Mouse (Mus musculus): ENCODE data around the gene Ikzf4.
A peak's percentile ranks its signal among the peaks of the same experiment; 100 is the strongest.

Gene Ikzf4

DNA sequence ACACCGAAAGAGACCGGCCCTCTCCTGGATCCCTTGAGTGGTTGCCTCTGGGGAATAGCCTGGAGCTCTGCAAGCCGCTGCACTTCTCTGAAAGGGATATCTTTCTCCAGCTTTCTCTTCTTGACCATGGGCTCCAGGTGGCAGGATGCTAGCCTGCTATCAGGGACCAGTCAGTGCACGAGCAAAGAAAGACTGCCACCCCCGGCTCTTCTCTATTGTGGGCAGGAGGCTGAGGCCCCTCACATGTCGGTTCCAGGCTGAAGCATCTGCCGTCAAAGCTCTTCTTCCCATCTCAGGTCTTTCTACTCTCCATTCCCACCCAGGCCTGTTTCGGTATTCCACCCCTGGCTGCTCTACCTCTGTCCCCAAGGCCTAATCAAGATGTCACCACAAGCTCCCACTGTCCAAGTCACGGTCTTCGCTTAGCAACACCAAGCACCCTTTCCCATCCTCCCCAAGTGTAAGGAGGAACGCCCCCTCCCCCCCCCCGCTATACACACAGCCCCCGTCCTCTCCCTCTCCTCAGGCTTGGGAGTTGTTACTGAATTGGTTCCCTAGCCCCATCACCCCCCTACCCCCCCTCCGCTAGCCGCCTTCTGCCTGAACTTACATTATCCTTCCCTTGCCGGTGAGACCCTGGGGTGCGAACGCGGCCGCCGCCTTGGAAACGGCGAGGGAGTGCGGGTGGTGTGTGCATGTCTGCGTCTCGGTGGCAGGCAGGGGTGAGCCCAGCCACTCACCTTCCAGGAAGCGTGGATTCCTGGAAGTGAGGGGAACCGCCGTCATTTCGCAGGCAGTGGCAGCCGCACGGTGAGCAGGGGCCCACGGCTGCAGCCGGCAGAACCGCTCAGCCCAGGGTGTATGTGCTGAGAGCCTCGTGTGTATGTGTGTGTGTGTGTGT lies at the start of gene Ikzf4:
Gene Ikzf4, minus strand, starts transcription at position 881 of the 901 bp plus-strand sequence.
- peak in 1 of 2 experiments; percentile 49 for DNase-seq (ENCODE audit: low spot score in 2 of 2)

DNA sequence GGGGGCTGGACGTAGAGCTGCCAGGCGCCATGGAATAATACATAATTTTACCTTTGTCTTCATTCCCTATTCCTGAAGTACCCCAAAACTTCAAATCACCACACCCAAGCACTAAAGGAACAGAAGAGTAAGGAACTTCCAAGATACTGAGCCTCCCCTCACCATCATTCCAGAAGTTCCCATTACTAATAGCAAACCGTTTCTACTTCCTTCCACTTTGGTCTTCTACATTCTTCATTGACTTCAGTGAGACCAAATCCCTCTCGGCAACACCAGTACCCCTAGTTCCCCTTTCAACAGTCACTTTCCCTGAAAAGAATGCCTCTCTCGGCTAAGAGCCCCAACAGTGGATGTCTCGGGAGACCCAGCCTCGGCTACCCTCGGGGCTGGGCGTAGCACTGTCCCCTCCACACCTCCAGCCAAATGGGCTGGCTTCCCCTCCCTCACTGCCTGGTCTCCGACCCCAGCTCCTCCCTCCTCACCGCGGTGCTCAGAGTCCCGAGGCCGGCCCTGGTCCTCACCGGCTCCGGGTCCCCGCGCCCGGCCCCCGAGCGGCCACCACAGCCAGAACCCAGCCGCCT lies 49.7 kb upstream of the Ikzf4 start:
- DNase-seq (ENCODE audit: low spot score in 2 of 2) = no peak

GRCm38 (mm10) chr10:128674469-128675008 lies 28.7 kb upstream of the Ikzf4 start:
- no peak for DNase-seq (ENCODE audit: low spot score in 2 of 2)

DNA sequence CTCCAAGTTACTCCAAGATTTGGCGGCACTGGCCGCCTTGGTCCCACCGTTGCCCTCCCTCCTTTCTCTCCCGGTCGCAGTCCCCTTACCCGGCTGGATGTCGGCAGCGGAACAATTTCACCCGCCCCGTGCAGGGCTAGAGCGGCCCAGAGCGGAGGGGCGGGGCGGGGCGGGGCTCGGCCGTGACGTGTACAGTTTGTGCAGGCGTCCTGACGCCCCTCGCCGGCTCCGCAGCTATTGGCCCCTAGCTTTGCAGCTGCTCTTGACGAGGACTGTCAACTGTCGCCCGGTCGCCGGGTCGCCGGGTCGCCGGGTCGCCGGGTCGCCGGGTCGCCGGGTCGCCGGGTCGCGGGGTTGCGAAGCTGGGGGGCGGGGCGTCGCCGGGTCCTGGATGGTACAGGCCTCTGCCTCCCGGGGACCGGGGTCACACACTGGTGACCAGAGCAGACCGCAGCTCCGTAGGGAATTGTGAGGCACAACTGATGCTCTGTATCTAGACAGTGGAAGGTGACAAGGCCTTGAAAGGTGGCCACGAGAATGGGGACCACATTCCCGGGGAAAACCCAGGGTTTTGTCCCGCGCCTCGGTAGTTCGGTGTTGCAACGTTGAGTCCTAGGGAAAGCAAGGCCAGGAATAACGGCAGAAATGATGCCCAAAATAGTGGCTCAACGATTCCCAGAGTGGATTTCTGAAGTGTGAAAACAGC lies 28.1 kb upstream of the Ikzf4 start, which contains the start of gene Suox:
Gene Suox, minus strand, starts transcription at position 311 of the 706 bp plus-strand sequence.
- peak; percentile 56 to 75 for DNase-seq (ENCODE audit: low spot score in 2 of 2)

DNA sequence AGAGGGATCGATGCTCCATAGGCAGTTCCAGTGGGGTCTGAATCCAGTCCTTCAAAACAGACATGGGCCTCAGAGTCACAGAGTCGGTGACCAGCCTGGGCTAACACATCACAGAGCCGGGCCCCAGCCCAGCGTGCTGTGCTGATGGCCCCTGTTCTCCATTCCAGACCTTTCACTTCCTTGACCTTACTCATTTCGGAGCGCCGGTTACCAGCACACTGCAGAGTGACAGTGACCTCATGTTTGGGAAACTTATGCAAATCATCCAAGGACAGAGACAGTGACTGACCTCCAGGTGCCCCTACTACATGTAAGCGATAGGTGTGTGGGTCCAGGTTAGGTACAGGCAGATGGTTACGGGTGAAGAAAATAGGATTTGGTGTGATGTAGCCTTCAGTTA lies 25.4 kb upstream of the Ikzf4 start:
- no peak for DNase-seq (ENCODE audit: low spot score in 2 of 2)

GRCm38 (mm10) chr10:128668790-128669672 lies 23.2 kb upstream of the Ikzf4 start:
- peak; percentile 54 to 63 for DNase-seq (ENCODE audit: low spot score in 2 of 2)

- no peak for DNase-seq (ENCODE audit: low spot score in 2 of 2)
Measured at GRCm38 (mm10) chr10:128665806-128666205, 20.0 kb upstream of the Ikzf4 start.

DNA sequence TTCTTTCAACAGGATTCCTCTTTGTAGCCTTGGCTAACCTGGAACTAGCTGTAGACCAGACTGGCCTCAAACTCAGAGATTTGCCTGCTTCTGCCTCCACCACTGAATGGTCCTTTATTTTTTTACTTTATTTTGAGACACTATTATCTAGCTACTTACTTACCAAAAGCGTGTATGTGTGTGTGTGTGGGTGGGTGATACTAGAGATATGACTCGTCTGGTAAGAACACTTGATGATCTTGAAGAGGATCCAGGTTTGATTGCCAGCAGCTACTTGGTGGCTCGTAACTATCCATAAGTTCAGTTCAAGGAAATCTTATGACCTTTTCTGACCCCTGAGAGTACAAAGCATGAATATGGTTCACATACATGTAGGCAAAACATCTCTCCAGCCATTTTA lies 19.5 kb upstream of the Ikzf4 start:
- no peak for DNase-seq (ENCODE audit: low spot score in 2 of 2)

DNA sequence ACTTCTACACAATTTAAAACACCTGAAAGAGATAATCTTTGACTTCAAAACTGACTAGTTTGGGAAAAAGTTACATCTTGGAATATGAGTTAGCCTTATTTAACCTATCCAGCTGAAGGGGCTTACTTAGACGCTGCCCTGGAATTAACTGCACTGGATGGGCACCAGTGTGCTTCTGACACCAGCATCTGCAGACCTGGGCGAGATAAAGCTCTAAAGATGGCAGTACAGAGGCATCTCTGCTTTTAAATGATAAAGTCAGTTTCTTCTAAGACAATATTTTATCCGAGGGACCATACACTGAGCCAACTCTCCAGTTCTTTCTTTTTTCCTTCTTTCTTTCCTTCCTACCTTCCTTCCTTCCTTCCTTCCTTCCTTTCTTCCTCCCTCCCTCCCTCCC lies 19.0 kb upstream of the Ikzf4 start:
- no peak for DNase-seq (ENCODE audit: low spot score in 2 of 2)

- no peak for DNase-seq (ENCODE audit: low spot score in 2 of 2)
Measured at GRCm38 (mm10) chr10:128663441-128664220, 17.8 kb upstream of the Ikzf4 start.

DNA sequence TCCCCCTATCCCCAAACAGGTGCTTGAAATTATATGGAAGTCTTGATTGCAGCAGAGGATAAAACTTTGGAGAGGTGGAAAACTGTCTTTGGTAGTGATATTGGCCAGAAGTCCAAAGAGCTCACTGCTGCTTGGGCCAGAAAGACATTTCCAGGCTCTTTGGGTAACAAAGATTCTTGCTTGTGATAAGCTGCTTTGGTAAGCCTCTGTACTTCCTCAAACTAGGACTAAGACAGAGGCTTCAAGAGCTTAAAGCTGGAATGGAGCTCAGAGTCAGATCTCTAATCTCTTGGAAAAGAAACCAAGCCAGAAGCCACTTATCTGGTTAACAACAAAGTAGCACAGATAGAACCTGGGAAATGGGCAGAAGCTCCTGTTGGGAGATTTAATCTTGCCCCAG lies 16.7 kb upstream of the Ikzf4 start:
- no peak for DNase-seq (ENCODE audit: low spot score in 2 of 2)

- DNase-seq (ENCODE audit: low spot score in 2 of 2) = no peak
Measured at GRCm38 (mm10) chr10:128659490-128659889, 13.7 kb upstream of the Ikzf4 start.

GRCm38 (mm10) chr10:128657844-128658243 lies 12.1 kb upstream of the Ikzf4 start:
- DNase-seq (ENCODE audit: low spot score in 2 of 2) = no peak

- no peak for DNase-seq (ENCODE audit: low spot score in 2 of 2)
Measured at GRCm38 (mm10) chr10:128656731-128657130, 10.9 kb upstream of the Ikzf4 start.

- no peak for DNase-seq (ENCODE audit: low spot score in 2 of 2)
Measured at GRCm38 (mm10) chr10:128655254-128655653, 9.5 kb upstream of the Ikzf4 start.

DNA sequence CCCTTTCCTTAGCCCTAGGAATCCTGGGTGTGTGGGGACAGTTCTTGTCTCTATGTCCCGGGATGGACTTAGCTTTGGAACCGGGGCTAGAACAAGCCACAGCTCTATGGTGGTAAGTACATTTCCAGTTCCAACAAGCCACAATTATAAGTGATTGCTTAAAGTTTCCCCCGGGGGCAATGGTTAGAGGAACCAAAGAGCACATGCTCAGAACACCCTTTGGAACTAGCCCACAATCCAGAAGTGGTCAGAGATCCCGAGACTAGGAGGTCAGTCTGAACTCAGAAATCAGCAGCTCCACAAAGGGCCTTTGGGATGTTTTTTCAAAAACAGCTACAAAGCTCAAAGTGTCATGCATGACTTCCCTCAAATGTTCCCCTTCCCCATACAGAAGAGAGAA lies 8.1 kb upstream of the Ikzf4 start:
- DNase-seq (ENCODE audit: low spot score in 2 of 2) = no peak

- peak in 1 of 2 experiments; percentile 53 for DNase-seq (ENCODE audit: low spot score in 2 of 2)
Measured at GRCm38 (mm10) chr10:128646139-128647089, 623 bp upstream of the Ikzf4 start.

DNA sequence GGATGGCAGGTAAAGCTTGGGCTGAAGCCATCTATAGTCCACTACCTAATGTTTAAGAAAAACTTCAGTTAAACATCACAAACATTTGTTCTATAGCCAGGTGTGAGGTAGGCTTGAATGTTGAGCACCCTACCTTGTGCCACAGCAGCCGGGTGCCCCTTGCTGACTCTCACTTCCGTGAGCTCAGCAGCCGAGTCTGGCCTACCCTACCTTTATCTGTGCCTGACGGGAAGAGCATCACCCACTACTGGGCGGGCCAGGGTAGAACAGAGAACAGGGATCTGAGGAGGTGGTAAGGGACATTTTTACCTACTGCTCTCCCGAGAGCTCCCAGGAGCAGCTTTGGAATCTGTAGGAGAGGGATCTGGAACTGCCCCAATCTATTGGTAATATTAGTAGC lies 3.0 kb downstream of the Ikzf4 start:
- DNase-seq (ENCODE audit: low spot score in 2 of 2) = no peak

- no peak for DNase-seq (ENCODE audit: low spot score in 2 of 2)
Measured at GRCm38 (mm10) chr10:128641871-128642270, 3.9 kb downstream of the Ikzf4 start.
